Mouse (Mus musculus) erythroblast, embryonic 14.5 days (primary cell): Measurements from ENCODE around the gene Hspb9.

ENCODE experiments used
- GATA1 ChIP-seq: IDR thresholded peaks from 2 replicates; pipeline ENCODE4 v1.6.1; 2012; ENCODE audit warnings: low read length, inconsistent platforms, mixed read lengths
- TAL1 ChIP-seq: IDR thresholded peaks from 3 replicates; pipeline ENCODE4 v1.6.1; 2012; ENCODE audit warnings: low read length, inconsistent platforms, mixed read lengths

DNA sequence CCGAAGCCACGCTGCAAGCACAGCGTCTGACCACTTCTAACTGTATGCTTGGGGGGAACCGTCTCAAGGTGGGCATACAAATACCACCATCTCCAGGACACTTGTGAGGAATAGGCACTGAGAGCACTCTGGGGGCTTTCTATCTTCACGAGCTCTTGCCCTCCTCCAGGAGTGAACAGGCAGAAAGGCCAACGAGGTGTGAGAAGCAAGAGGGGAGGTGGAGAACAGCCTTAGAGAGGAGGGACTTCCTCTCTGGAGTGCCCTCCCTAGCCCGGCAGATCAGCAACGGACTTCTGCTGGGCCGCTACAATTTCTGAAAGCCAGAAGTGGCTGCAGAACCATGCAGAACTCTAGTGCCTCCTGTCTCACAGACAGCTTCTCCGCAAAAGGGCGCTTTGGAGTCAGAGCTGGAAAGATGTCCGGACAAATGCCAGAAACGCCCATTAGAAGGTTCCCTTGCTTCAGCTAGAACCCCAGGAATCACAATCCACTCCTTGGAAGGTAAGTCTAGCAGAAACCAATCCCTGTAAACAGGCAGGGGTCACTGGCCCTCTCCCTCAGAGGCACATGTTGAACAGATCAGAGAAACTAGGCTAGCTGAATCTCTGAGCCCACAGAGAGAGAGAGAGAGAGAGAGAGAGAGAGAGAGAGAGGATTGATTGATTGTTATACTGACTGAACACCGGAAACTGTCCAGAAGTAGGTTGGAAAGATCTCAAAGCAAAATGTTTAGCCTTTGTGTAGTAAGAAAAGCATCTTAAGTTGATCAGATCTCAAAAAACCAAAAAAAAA lies 22.5 kb downstream of the Hspb9 start:
- TF ChIP-seq TAL1: no peak
- TF ChIP-seq GATA1: no peak
